8 mouse cellular contexts compared by ENCODE assay signal in genomic region chr16:26371325-26372053, GRCm38 (mm10). TPM values are rescaled to one million over a fixed set of nuclear protein-coding genes. Genes with fewer than 3 reads are reported as not detected.
DNase-seq lines count a peak whose midpoint lies in the region; ATAC-seq and TF ChIP-seq lines count a peak whose summit lies in the region.

TSS of gene Cldn1 (minus strand) at chr16:26371841.

- H3K27ac ChIP-seq in cortical plate, adult 2 months (ENCODE audit: insufficient read depth, low read length): no peak within 1 kb of the TSS
- H3K27ac ChIP-seq in hindbrain, embryonic 16.5 days (ENCODE audit: low read depth, low read length): no peak within 1 kb of the TSS

- peak within 1 kb of the TSS; percentile 61 for H3K9ac ChIP-seq in hindbrain, embryonic 16.5 days (ENCODE audit: low read depth, low read length)

- H3K4me1 ChIP-seq in cortical plate, adult 2 months (ENCODE audit: control insufficient read depth, insufficient read depth, low read length): no peaks in the 10 kb centered on the region
- no peaks in the 10 kb centered on the region; the same call in 1 of the 2 replicates for H3K4me1 ChIP-seq in hindbrain, embryonic 16.5 days (ENCODE audit: control insufficient read depth, insufficient read depth, low read depth, low read length)

- H3K9me3 ChIP-seq in hindbrain, embryonic 16.5 days (ENCODE audit: control insufficient read depth, low read length): no peaks in the 10 kb centered on the region

- H3K4me2 ChIP-seq in hindbrain, embryonic 16.5 days (ENCODE audit: low read length): peak within 1 kb of the TSS; percentile 97

- H3K27me3 ChIP-seq in hindbrain, embryonic 16.5 days (replicated peaks; ENCODE audit: control insufficient read depth, insufficient read depth, low read length): no peaks in the 10 kb centered on the region; the same call in 1 of the 2 replicates

- peak within 1 kb of the TSS; percentile 49 for H3K4me3 ChIP-seq in cortical plate, adult 2 months (ENCODE audit: insufficient read depth, low read length)
- peak within 1 kb of the TSS; percentile 52 for H3K4me3 ChIP-seq in hindbrain, embryonic 16.5 days (ENCODE audit: low read length)

- peak; percentile 55 for TF ChIP-seq CTCF in cortical plate, adult 2 months (IDR thresholded peaks at IDR 0.05; ENCODE audit: extremely low read depth, insufficient read depth, low read length)

- TF ChIP-seq POLR2A in cortical plate, adult 2 months (IDR thresholded peaks at IDR 0.05; ENCODE audit: extremely low read depth, insufficient read depth, low read length): no peak

- H3K36me3 ChIP-seq in hindbrain, embryonic 16.5 days (ENCODE audit: control insufficient read depth, insufficient read depth, low read length): no peaks in the 10 kb centered on the region

- peak; percentile 83 for DNase-seq in ZHBTc4 (ENCODE audit: low read depth, low spot score)
- peak; percentile 31 to 32 for DNase-seq in gastrocnemius, adult 8-10 months (ENCODE audit: low spot score in 2 of 2)
- DNase-seq in left cerebral cortex, adult 18-20 months (ENCODE audit: low spot score in 2 of 2): peak; percentile 81 to 91
- peak; percentile 82 to 90 for DNase-seq in lung, postnatal 4 days
- peak; percentile 84 for DNase-seq in retina, postnatal 1 day
- peak; percentile 37 to 49 for DNase-seq in thymus, postnatal 36 days

- WGBS in hindbrain, embryonic 16.5 days: 4% methylated on average over 33 of the region's 33 CpGs

- peak; percentile 84 for ATAC-seq in hindbrain, embryonic 16.5 days

RNA-seq across cellular contexts. Expression of gene Cldn1, which starts in this region (rescaled TPM):
- polyA plus RNA-seq in cortical plate, adult 2 months (2012; rRNA removed): 1.4 and 1.5 TPM in 2 replicates
- 1 to 10 TPM in 2 of 4 experiments, under 1 TPM in 2; 0.82 to 1.6 (median 1.1) TPM for total RNA-seq in gastrocnemius, adult 8-10 months (2022)
- 10.4 and 11.4 TPM in 2 replicates for polyA plus RNA-seq in hindbrain, embryonic 16.5 days (2015; fragmentation: Nextera tagmentation; extraction: Ambion mirVana)
- 1 to 10 TPM; 1.3 to 2.0 TPM for total RNA-seq in left cerebral cortex, adult 18-20 months (2021)

Comparison
In these comparisons a context has a peak if more than half of its experiments do, and no peak if none do; other contexts are left out.
1. DNase-seq: peak in every context shown above with its lines; median percentile 86 in left cerebral cortex, adult 18-20 months; 86 in lung, postnatal 4 days; 84 in retina, postnatal 1 day; 83 in ZHBTc4; 43 in thymus, postnatal 36 days; 32 in gastrocnemius, adult 8-10 months.